Mouse (Mus musculus) cortical plate, adult 2 months (tissue): Measurements from ENCODE around the gene Sema4d.

Experiments
- CTCF ChIP-seq: fragments of 200-500 bp; IDR thresholded peaks from 2 replicates; pipeline ENCODE4 v1.5.1; 2011; ENCODE audit warnings: mild to moderate bottlenecking, control low read depth, low read length; ENCODE audit not compliant: insufficient read depth; ENCODE audit errors: extremely low read depth
- POLR2A ChIP-seq: fragments of 200-500 bp; IDR thresholded peaks from 2 replicates; pipeline ENCODE4 v1.6.1; 2011; ENCODE audit warnings: mild to moderate bottlenecking, low read length, control low read depth; ENCODE audit not compliant: insufficient read depth; ENCODE audit errors: extremely low read depth

GRCm38 (mm10) chr13:51743855-51744254 lies 49.7 kb downstream of the Sema4d start:
- TF ChIP-seq CTCF: no peak
- TF ChIP-seq POLR2A: no peak
